Mouse (Mus musculus) stomach, embryonic 16.5 days (tissue): ENCODE data around the gene Cela3b. TPM values are rescaled to one million over a fixed set of nuclear protein-coding genes. Genes with fewer than 3 reads are reported as not detected.
A peak's percentile ranks its signal among the peaks of the same experiment; 100 is the strongest.

Source experiments
- ATAC-seq: fragments of 200-750 bp; cut with Nextera tagmentation; 2 replicates; pipeline ENCODE4 v1.8.0; 2017; ENCODE audit warnings: moderate number of reproducible peaks, moderate TSS enrichment; ENCODE audit not compliant: insufficient read depth, low FRiP score
- H3K27ac ChIP-seq: fragments of 300-500 bp; sonication (generic); 2 replicates; pipeline ENCODE4 v1.5.1; 2014; ENCODE audit warnings: low read length
- H3K27me3 ChIP-seq: fragments of 300-500 bp; sonication (generic); 2 replicates; pipeline ENCODE4 v1.6.1; 2014; ENCODE audit warnings: low read length, control low read depth, mixed read lengths; ENCODE audit not compliant: control insufficient read depth, insufficient read depth
- H3K36me3 ChIP-seq: fragments of 300-500 bp; sonication (generic); 2 replicates; pipeline ENCODE4 v1.6.1; 2014; ENCODE audit warnings: low read length; ENCODE audit not compliant: control insufficient read depth, insufficient read depth
- H3K4me1 ChIP-seq: fragments of 300-500 bp; sonication (generic); 2 replicates; pipeline ENCODE4 v1.6.1; 2014; ENCODE audit warnings: low read length, control low read depth, mixed read lengths; ENCODE audit not compliant: control insufficient read depth, insufficient read depth
- H3K4me2 ChIP-seq: fragments of 300-500 bp; sonication (generic); 2 replicates; pipeline ENCODE4 v1.6.1; 2014; ENCODE audit warnings: low read depth, low read length, mixed read lengths
- H3K4me3 ChIP-seq: fragments of 300-500 bp; sonication (generic); replicated peaks from 2 replicates; pipeline ENCODE4 v1.5.1; 2014; ENCODE audit warnings: mild to moderate bottlenecking, low read length
- H3K9ac ChIP-seq: fragments of 300-500 bp; sonication (generic); 2 replicates; pipeline ENCODE4 v1.6.1; 2014; ENCODE audit warnings: low read length
- H3K9me3 ChIP-seq: fragments of 300-500 bp; sonication (generic); replicated peaks from 2 replicates; pipeline ENCODE4 v1.6.1; 2016; ENCODE audit warnings: low read length, control low read depth; ENCODE audit not compliant: control insufficient read depth
- WGBS: fragments of 180-500 bp; shearing (Covaris S2); extraction: QIAGEN DNeasy Blood & Tissue Kit; methylation state at CpG from one replicate; pipeline ENCODE4 v1.1.7; 2014; 5-methylcytosine and 5-hydroxymethylcytosine counted together
- polyA plus RNA-seq: library from polyadenylated mRNA; unstranded; fragments of >200 nt; fragmentation: Nextera tagmentation; extraction: Ambion mirVana; gene quantifications from 2 replicates; pipeline ENCODE4 v1.2.1, GENCODE M21; 2015

Cela3b gene
- polyA plus RNA-seq, 1 experiment from 2014 or later = 406 TPM

- Histone ChIP-seq H3K4me2 (0 out of 2 replicates have a peak overlapping the region, but pooled peaks have one; percentile 1), H3K9ac (no peak overlapping the region), H3K27ac (no peak overlapping the region), H3K27me3 (no peaks in the 10 kb centered on the region), H3K9me3 (no peaks in the 10 kb centered on the region), H3K4me3 (no peak overlapping the region), H3K4me1 (peaks cover 6% of the 10 kb centered on the region), H3K36me3 (no peaks in the 10 kb centered on the region)
- ATAC-seq = no peak
- 42% methylated on average over 19 of the region's 19 CpGs for WGBS
These were observed 54.7 kb downstream of the Cela3b start for GRCm38 (mm10) chr4:137375314-137376278.

DNA sequence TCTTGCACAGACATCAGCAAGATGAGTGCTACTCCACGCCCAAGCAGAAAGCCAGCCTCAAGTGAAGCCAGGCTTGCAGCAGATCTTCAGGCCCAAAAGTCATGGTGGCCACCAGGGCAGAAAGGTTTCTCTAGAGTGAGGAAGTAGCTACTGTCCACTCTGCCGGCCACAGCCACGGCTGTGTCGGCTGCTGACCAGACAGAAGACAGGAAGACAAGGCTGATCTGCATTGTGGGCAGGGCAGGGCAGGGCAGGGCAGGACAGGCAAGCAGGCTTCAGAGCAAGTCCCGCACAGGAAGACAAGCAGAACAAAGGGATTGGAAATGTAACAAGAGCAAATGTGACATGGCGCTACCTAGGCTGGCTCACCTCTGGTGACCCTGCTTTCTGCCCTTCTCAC, 56.6 kb downstream of the Cela3b start:
- H3K9me3 ChIP-seq = no peaks in the 10 kb centered on the region
- no peak overlapping the region for H3K9ac ChIP-seq
- no peak overlapping the region for H3K4me2 ChIP-seq
- peaks cover 14% of the 10 kb centered on the region for H3K4me1 ChIP-seq
- no peak for ATAC-seq
- no peak overlapping the region for H3K4me3 ChIP-seq
- no peaks in the 10 kb centered on the region for H3K27me3 ChIP-seq
- peak overlapping the region; percentile 3; the same call in 1 of the 2 replicates for H3K27ac ChIP-seq
- 55% methylated on average over 6 of the region's 6 CpGs for WGBS
- H3K36me3 ChIP-seq = no peaks in the 10 kb centered on the region

- no peaks in the 10 kb centered on the region for H3K36me3 ChIP-seq
- no peaks in the 10 kb centered on the region for H3K27me3 ChIP-seq
- H3K4me1 ChIP-seq = peaks cover 28% of the 10 kb centered on the region
- WGBS = 67% methylated on average over 16 of the region's 16 CpGs
- H3K9me3 ChIP-seq = no peaks in the 10 kb centered on the region
- H3K27ac ChIP-seq = no peak overlapping the region
- no peak overlapping the region for H3K9ac ChIP-seq
- no peak overlapping the region for H3K4me3 ChIP-seq
- 0 out of 2 replicates have a peak overlapping the region, but pooled peaks have one; percentile 9 for H3K4me2 ChIP-seq
- no peak for ATAC-seq
These were observed 58.5 kb downstream of the Cela3b start for GRCm38 (mm10) chr4:137371596-137372523.

Other genes with a start within 250 kb of the Cela3b start
- gene Wnt4, start 153.1 kb downstream of the Cela3b start, polyA plus RNA-seq = 8.7 and 13.7 TPM in 2 replicates
- 710 and 730 TPM in 2 replicates for gene Cdc42, start 72.8 kb downstream of the Cela3b start, polyA plus RNA-seq
- gene Cela3a, start 20.7 kb downstream of the Cela3b start, polyA plus RNA-seq = 0.54 and 0.83 TPM in 2 replicates
- not detected in 2 replicates for gene 1700013G24Rik, start 22.7 kb upstream of the Cela3b start, polyA plus RNA-seq
- gene Hspg2, start 38.2 kb upstream of the Cela3b start, polyA plus RNA-seq = 29.5 and 31.7 TPM in 2 replicates
- gene Ldlrad2, start 144.0 kb upstream of the Cela3b start, polyA plus RNA-seq = not detected in 2 replicates
- 55.8 and 58.3 TPM in 2 replicates for gene Usp48, start 163.2 kb upstream of the Cela3b start, polyA plus RNA-seq
- gene Rap1gap, start 234.2 kb upstream of the Cela3b start, polyA plus RNA-seq = 58.1 and 64.6 TPM in 2 replicates